Mouse (Mus musculus) induced T-regulatory cell, adult 2 months (primary cell): ENCODE measurements around the gene Ankra2.

Experiments
- DNase-seq: peaks from one replicate; pipeline ENCODE4 v3.0.0-alpha.2; 2012; ENCODE audit warnings: low read depth

The Ankra2 gene

GRCm38 (mm10) chr13:98262636-98263457 lies at the start of gene Ankra2, which contains the start of gene Utp15:
Gene Ankra2, plus strand, starts transcription at chr13:98263074.
Gene Utp15, minus strand, starts transcription at chr13:98263041.
- DNase-seq = peak; percentile 99

GRCm38 (mm10) chr13:98222848-98223247 lies 40.0 kb upstream of the Ankra2 start:
- peak; percentile 39 for DNase-seq

- DNase-seq = no peak
Measured at GRCm38 (mm10) chr13:98226225-98226624, 36.6 kb upstream of the Ankra2 start.

- no peak for DNase-seq
Measured at GRCm38 (mm10) chr13:98230511-98230910, 32.4 kb upstream of the Ankra2 start.

GRCm38 (mm10) chr13:98235451-98235850 lies 27.4 kb upstream of the Ankra2 start:
- DNase-seq = no peak

- DNase-seq = peak; percentile 74
Measured at GRCm38 (mm10) chr13:98239978-98240641, 22.8 kb upstream of the Ankra2 start.

- DNase-seq = no peak
Measured at GRCm38 (mm10) chr13:98241531-98242282, 21.2 kb upstream of the Ankra2 start.

GRCm38 (mm10) chr13:98244571-98245350 lies 18.1 kb upstream of the Ankra2 start:
- no peak for DNase-seq

GRCm38 (mm10) chr13:98245386-98245785 lies 17.5 kb upstream of the Ankra2 start:
- DNase-seq = no peak

- no peak for DNase-seq
Measured at GRCm38 (mm10) chr13:98249594-98249993, 13.3 kb upstream of the Ankra2 start.

GRCm38 (mm10) chr13:98254921-98255320 lies 8.0 kb upstream of the Ankra2 start:
- DNase-seq = no peak

GRCm38 (mm10) chr13:98263458-98263987 lies 649 bp downstream of the Ankra2 start:
- no peak for DNase-seq

GRCm38 (mm10) chr13:98264111-98264510 lies 1.2 kb downstream of the Ankra2 start:
- DNase-seq = peak; percentile 20

GRCm38 (mm10) chr13:98274023-98274422 lies 11.1 kb downstream of the Ankra2 start:
- no peak for DNase-seq

- no peak for DNase-seq
Measured at GRCm38 (mm10) chr13:98275646-98276045, 12.8 kb downstream of the Ankra2 start.

- DNase-seq = no peak
Measured at GRCm38 (mm10) chr13:98276253-98276652, 13.4 kb downstream of the Ankra2 start.

GRCm38 (mm10) chr13:98277501-98277900 lies 14.6 kb downstream of the Ankra2 start:
- peak; percentile 52 for DNase-seq

GRCm38 (mm10) chr13:98279686-98280085 lies 16.8 kb downstream of the Ankra2 start, which contains the start of gene Gm21976:
Gene Gm21976, plus strand, starts transcription at chr13:98279887.
- no peak for DNase-seq

GRCm38 (mm10) chr13:98280990-98281650 lies 18.2 kb downstream of the Ankra2 start:
- DNase-seq = no peak

- peak; percentile 24 for DNase-seq
Measured at GRCm38 (mm10) chr13:98290719-98291118, 27.8 kb downstream of the Ankra2 start.

- DNase-seq = no peak
Measured at GRCm38 (mm10) chr13:98291712-98292111, 28.8 kb downstream of the Ankra2 start.
